Mouse (Mus musculus): Measurements from ENCODE around the gene Stard7. TPM values are rescaled to one million over a fixed set of nuclear protein-coding genes. Genes with fewer than 3 reads are reported as not detected.
"Not testable (repeated sequence)": the region's sequence is repeated elsewhere in the genome, so short reads cannot be mapped to it uniquely, and the experiment has no call there.

Stard7 gene
- polyA plus RNA-seq, 1 experiment from 2014 or later: 113 TPM

DNA sequence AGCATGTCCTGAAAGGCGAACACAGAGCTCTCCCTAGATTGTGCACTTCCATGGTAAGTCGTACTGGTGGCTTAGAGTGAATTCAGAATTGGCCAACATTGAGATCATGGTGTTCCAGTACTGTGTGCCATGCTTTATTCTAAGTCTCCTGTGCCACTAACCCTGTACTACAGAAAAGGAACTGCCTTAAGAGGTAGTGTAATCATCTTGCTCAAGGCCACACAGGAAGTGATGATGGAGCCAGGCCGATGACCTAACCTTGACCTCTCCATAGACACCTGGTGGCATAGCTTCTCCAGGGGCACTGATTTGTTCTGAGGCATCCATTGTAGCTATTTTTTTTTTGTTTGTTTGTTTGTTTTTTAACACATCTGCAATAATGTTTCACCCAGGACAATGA is 31.9 kb downstream of the Stard7 start:
- H3K36me3 ChIP-seq (ENCODE audit: control insufficient read depth, insufficient read depth): peaks cover 36% of the 10 kb centered on the region
- H3K9me3 ChIP-seq (replicated peaks; ENCODE audit: control insufficient read depth, low read length): no peaks in the 10 kb centered on the region
- no peak overlapping the region for H3K4me3 ChIP-seq (ENCODE audit: low read length)
- ATAC-seq (replicated peaks; ENCODE audit: extremely low read depth, insufficient read depth, low FRiP score): no peak
- no peaks in the 10 kb centered on the region for H3K27me3 ChIP-seq (ENCODE audit: control insufficient read depth, insufficient read depth, low read length)
- 89% methylated on average over 3 of the region's 3 CpGs for WGBS
- H3K4me1 ChIP-seq (ENCODE audit: control insufficient read depth, insufficient read depth, low read length): no peaks in the 10 kb centered on the region
- no peak overlapping the region for H3K4me2 ChIP-seq (ENCODE audit: low read depth, low read length)
- H3K9ac ChIP-seq (ENCODE audit: low read length): no peak overlapping the region
- H3K27ac ChIP-seq (ENCODE audit: low read length): no peak overlapping the region

DNA sequence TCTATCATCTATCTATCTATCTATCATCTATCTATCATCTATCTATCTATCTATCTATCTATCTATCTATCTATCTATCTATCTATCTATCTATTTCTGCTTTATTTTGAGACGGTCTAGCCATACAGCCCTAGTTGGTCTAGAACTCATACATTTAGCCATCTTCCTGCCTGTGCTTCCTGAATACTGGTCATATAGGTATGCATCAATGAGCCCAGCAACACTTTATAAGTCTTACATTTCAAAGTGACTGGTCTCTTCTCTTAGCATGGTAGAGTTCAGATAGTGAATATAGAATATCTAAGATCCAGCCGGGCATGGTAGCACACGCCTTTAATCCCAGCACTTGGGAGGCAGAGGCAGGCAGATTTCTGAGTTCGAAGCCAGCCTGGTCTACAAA is 34.2 kb downstream of the Stard7 start:
- H3K4me2 ChIP-seq (ENCODE audit: low read depth, low read length); H3K4me1 ChIP-seq (ENCODE audit: control insufficient read depth, insufficient read depth, low read length); H3K27me3 ChIP-seq (ENCODE audit: control insufficient read depth, insufficient read depth, low read length); ATAC-seq (replicated peaks; ENCODE audit: extremely low read depth, insufficient read depth, low FRiP score); H3K27ac ChIP-seq (ENCODE audit: low read length); H3K4me3 ChIP-seq (ENCODE audit: low read length); H3K9ac ChIP-seq (ENCODE audit: low read length); H3K9me3 ChIP-seq (replicated peaks; ENCODE audit: control insufficient read depth, low read length): not testable (repeated sequence)
- 85% methylated on average over 4 of the region's 4 CpGs for WGBS
- H3K36me3 ChIP-seq (ENCODE audit: control insufficient read depth, insufficient read depth): peaks cover 13% of the 10 kb centered on the region

DNA sequence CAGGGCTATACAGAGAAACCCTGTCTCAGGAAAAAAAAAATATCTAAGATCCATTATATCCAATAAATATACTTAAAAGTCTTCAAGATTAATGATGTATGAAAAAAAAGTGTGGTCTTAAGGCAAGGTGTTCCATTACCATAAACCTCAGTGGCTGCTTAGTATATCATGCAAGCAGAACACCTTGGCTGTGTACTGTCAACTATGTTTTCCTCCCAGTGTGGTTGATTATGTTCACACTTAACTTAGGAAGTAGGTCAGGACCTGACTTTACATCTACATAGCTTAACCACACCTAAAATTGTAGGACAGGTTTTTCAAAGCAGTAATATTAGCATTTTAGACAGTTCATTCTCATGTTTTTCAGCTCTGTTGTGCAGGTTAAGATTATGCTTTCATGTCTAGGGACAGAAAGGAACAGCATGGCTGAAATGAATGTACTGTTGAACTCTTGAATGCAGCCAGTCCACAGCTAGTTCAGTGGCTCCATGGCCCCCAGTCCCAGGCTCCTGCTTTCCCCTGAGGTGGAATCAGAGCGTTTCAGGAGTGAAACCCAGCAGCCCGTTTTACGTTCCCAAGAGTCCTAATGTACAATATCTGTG is 34.7 kb downstream of the Stard7 start:
- WGBS: 65% methylated on average over 3 of the region's 3 CpGs
- no peaks in the 10 kb centered on the region for H3K27me3 ChIP-seq (ENCODE audit: control insufficient read depth, insufficient read depth, low read length)

DNA sequence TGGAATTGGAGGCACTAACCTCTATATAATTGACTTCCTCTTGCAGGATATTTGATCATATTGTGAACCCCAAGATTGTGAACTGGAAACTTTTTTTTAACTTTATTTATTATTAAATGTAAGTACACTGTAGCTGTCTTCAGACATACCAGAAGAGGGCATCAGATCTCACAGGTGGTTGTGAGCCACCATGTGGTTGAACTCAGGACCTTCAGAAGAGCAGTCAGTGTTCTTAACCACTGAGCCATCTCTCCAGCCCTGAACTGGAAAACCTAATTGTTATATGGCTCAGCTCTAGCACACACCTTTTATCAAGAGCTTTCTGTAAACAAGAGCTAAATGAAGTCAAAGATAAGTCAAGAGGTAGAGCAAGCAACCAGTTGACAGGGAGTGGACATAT is 36.1 kb downstream of the Stard7 start:
- H3K4me1 ChIP-seq (ENCODE audit: control insufficient read depth, insufficient read depth, low read length): no peaks in the 10 kb centered on the region
- no peaks in the 10 kb centered on the region for H3K9me3 ChIP-seq (replicated peaks; ENCODE audit: control insufficient read depth, low read length)
- H3K27ac ChIP-seq (ENCODE audit: low read length): no peak overlapping the region
- H3K27me3 ChIP-seq (ENCODE audit: control insufficient read depth, insufficient read depth, low read length): no peaks in the 10 kb centered on the region
- no peaks in the 10 kb centered on the region for H3K36me3 ChIP-seq (ENCODE audit: control insufficient read depth, insufficient read depth)
- no peak for ATAC-seq (replicated peaks; ENCODE audit: extremely low read depth, insufficient read depth, low FRiP score)
- no peak overlapping the region for H3K4me3 ChIP-seq (ENCODE audit: low read length)
- H3K9ac ChIP-seq (ENCODE audit: low read length): no peak overlapping the region
- H3K4me2 ChIP-seq (ENCODE audit: low read depth, low read length): no peak overlapping the region

More for the DNA sequence above, 34.7 kb downstream of the Stard7 start:
- H3K4me1 ChIP-seq (ENCODE audit: control insufficient read depth, insufficient read depth, low read length): no peaks in the 10 kb centered on the region
- no peak overlapping the region for H3K4me2 ChIP-seq (ENCODE audit: low read depth, low read length)
- H3K4me3 ChIP-seq (ENCODE audit: low read length): no peak overlapping the region
- peaks cover 10% of the 10 kb centered on the region for H3K36me3 ChIP-seq (ENCODE audit: control insufficient read depth, insufficient read depth)
- H3K9me3 ChIP-seq (replicated peaks; ENCODE audit: control insufficient read depth, low read length): no peaks in the 10 kb centered on the region
- ATAC-seq (replicated peaks; ENCODE audit: extremely low read depth, insufficient read depth, low FRiP score): no peak
- H3K27ac ChIP-seq (ENCODE audit: low read length): no peak overlapping the region; the same call in 1 of the 2 replicates
- no peak overlapping the region for H3K9ac ChIP-seq (ENCODE audit: low read length)

DNA sequence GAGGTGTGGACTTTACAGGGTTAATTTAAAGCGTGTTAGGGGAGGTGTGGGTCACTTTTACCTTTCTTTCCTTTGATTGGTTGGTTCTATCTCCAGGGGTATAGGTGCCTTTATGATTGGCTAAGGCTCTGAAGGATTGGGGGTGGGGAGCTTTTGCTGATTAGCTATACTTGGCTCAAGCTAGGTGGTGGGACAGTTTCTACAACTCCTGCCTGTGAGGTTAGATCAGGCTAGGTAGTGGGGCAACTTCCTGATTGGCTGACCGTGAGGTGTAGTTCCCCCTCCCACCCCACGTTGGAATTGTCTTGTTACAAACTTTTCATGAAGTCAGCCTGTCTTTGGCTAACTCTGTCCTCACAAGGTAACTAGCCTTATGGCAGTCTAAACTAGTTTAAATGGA is 37.2 kb downstream of the Stard7 start:
- Histone ChIP-seq H3K27ac (ENCODE audit: low read length) (no peak overlapping the region), H3K36me3 (ENCODE audit: control insufficient read depth, insufficient read depth) (no peaks in the 10 kb centered on the region), H3K4me2 (ENCODE audit: low read depth, low read length) (no peak overlapping the region), H3K4me3 (ENCODE audit: low read length) (no peak overlapping the region), H3K9ac (ENCODE audit: low read length) (no peak overlapping the region), H3K9me3 (replicated peaks; ENCODE audit: control insufficient read depth, low read length) (no peaks in the 10 kb centered on the region), H3K4me1 (ENCODE audit: control insufficient read depth, insufficient read depth, low read length) (no peaks in the 10 kb centered on the region), H3K27me3 (ENCODE audit: control insufficient read depth, insufficient read depth, low read length) (no peaks in the 10 kb centered on the region)
- no peak for ATAC-seq (replicated peaks; ENCODE audit: extremely low read depth, insufficient read depth, low FRiP score)
- 32% methylated on average over 3 of the region's 3 CpGs for WGBS

DNA sequence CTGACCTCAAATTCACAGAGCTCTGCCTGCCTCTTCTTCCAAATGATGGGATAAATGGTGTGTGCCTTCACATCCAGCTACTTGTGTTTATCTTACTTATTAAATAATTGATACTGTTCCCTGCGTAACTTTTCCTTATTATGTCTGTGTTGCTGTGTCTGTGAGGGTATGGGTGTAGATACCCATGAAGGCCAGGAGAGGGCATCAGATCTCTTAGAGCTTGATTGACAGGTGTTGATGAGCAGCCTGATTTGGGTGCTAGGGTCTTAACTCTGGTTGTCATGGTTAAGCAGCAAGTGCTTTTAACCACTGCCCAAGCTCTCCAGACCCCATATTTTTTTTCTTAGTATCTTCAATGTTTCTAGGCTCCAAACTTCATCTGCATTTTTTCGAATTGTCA is 38.6 kb downstream of the Stard7 start:
- no peaks in the 10 kb centered on the region for H3K4me1 ChIP-seq (ENCODE audit: control insufficient read depth, insufficient read depth, low read length)
- ATAC-seq (replicated peaks; ENCODE audit: extremely low read depth, insufficient read depth, low FRiP score): no peak
- H3K4me2 ChIP-seq (ENCODE audit: low read depth, low read length): no peak overlapping the region
- H3K4me3 ChIP-seq (ENCODE audit: low read length): no peak overlapping the region
- no peak overlapping the region for H3K9ac ChIP-seq (ENCODE audit: low read length)
- no peaks in the 10 kb centered on the region for H3K36me3 ChIP-seq (ENCODE audit: control insufficient read depth, insufficient read depth)
- WGBS: 95% methylated on average over 2 of the region's 2 CpGs
- no peaks in the 10 kb centered on the region for H3K9me3 ChIP-seq (replicated peaks; ENCODE audit: control insufficient read depth, low read length)
- no peaks in the 10 kb centered on the region for H3K27me3 ChIP-seq (ENCODE audit: control insufficient read depth, insufficient read depth, low read length)
- no peak overlapping the region for H3K27ac ChIP-seq (ENCODE audit: low read length)

DNA sequence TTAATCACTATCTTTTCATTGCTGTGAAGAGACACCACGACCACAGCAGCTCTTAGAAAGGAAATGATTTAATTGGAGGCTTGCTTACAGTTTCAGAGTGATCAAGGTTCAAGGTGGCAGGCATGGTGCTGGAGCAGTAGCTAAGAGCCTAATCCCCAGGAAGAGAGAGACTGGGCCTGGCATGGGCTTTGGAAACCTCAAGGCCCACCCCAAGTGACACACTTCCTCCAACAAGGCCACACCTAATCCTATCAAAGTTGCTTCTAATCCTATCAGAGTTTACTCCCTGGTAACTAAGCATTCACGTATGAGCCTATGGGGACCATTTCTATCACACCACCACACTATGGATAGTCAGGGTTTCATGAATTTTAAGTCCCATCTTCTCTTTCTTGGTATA is 40.2 kb downstream of the Stard7 start:
- Histone ChIP-seq H3K27me3 (ENCODE audit: control insufficient read depth, insufficient read depth, low read length) (no peaks in the 10 kb centered on the region), H3K9me3 (replicated peaks; ENCODE audit: control insufficient read depth, low read length) (no peaks in the 10 kb centered on the region), H3K4me2 (ENCODE audit: low read depth, low read length) (no peak overlapping the region), H3K4me1 (ENCODE audit: control insufficient read depth, insufficient read depth, low read length) (peaks cover 2% of the 10 kb centered on the region; the same call in 1 of the 2 replicates), H3K9ac (ENCODE audit: low read length) (no peak overlapping the region), H3K36me3 (ENCODE audit: control insufficient read depth, insufficient read depth) (no peaks in the 10 kb centered on the region), H3K27ac (ENCODE audit: low read length) (no peak overlapping the region), H3K4me3 (ENCODE audit: low read length) (no peak overlapping the region)
- 21% methylated on average over 2 of the region's 2 CpGs for WGBS
- no peak for ATAC-seq (replicated peaks; ENCODE audit: extremely low read depth, insufficient read depth, low FRiP score)

DNA sequence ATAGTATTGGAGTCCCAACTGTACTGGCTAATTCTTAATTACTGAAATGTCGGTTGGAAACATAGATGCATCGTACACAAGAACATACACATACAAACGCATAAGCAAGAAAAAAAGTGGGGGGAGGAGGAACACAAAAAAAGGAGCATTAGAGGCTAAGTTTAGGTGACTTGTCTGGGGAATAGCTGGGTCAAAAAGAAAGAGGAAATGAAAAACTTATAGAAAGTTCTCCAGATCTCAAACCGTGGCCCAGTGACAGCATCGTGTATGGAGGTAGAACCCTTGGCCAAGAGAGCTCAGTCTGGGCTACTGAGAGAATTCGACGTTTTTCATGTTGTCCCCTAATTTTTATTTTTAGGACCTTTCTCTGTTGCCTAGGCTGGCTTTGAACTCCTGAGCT is 40.7 kb downstream of the Stard7 start:
- no peak for ATAC-seq (replicated peaks; ENCODE audit: extremely low read depth, insufficient read depth, low FRiP score)
- 87% methylated on average over 7 of the region's 7 CpGs for WGBS
- H3K27ac ChIP-seq (ENCODE audit: low read length): no peak overlapping the region
- no peak overlapping the region for H3K9ac ChIP-seq (ENCODE audit: low read length)
- H3K4me2 ChIP-seq (ENCODE audit: low read depth, low read length): no peak overlapping the region
- H3K4me3 ChIP-seq (ENCODE audit: low read length): no peak overlapping the region
- H3K4me1 ChIP-seq (ENCODE audit: control insufficient read depth, insufficient read depth, low read length): peaks cover 2% of the 10 kb centered on the region; the same call in 1 of the 2 replicates
- H3K9me3 ChIP-seq (replicated peaks; ENCODE audit: control insufficient read depth, low read length): no peaks in the 10 kb centered on the region
- no peaks in the 10 kb centered on the region for H3K27me3 ChIP-seq (ENCODE audit: control insufficient read depth, insufficient read depth, low read length)
- no peaks in the 10 kb centered on the region for H3K36me3 ChIP-seq (ENCODE audit: control insufficient read depth, insufficient read depth)

DNA sequence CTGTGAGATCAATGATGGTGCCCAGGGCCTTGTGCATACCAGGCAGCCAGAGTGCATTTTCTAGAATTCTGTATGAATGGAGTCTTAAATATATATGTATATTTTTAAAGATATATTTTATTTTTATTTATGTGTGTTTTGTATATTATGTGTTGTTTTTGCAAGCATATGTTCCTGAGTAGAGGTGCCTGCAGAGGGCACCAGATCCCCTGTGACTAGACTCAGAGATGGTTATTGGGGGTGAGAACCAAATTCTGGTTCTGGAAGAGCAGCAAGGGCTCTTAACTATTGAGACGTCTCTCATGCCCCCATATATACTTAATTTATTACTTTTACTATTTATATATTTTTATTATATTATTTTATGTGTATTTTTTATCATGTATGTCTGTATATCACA is 41.2 kb downstream of the Stard7 start:
- H3K27ac ChIP-seq (ENCODE audit: low read length): no peak overlapping the region
- no peak overlapping the region for H3K4me2 ChIP-seq (ENCODE audit: low read depth, low read length)
- no peak for ATAC-seq (replicated peaks; ENCODE audit: extremely low read depth, insufficient read depth, low FRiP score)
- 86% methylated on average over 1 of the region's 1 CpGs for WGBS
- no peaks in the 10 kb centered on the region for H3K9me3 ChIP-seq (replicated peaks; ENCODE audit: control insufficient read depth, low read length)
- H3K27me3 ChIP-seq (ENCODE audit: control insufficient read depth, insufficient read depth, low read length): no peaks in the 10 kb centered on the region
- no peaks in the 10 kb centered on the region for H3K36me3 ChIP-seq (ENCODE audit: control insufficient read depth, insufficient read depth)
- peaks cover 2% of the 10 kb centered on the region; the same call in 1 of the 2 replicates for H3K4me1 ChIP-seq (ENCODE audit: control insufficient read depth, insufficient read depth, low read length)
- H3K9ac ChIP-seq (ENCODE audit: low read length): no peak overlapping the region
- H3K4me3 ChIP-seq (ENCODE audit: low read length): no peak overlapping the region
